Mouse (Mus musculus) lung, adult 2 months (tissue): ENCODE measurements around the gene Vrk3. TPM values are rescaled to one million over a fixed set of nuclear protein-coding genes. Genes with fewer than 3 reads are reported as not detected.

ENCODE experiments used
- DNase-seq: peaks from one replicate; pipeline ENCODE4 v3.0.0; 2022
- H3K4me1 ChIP-seq: fragments of 200-500 bp; 2 replicates; pipeline ENCODE4 v1.6.1; 2011; ENCODE audit warnings: low read length; ENCODE audit not compliant: control insufficient read depth, insufficient read depth
- H3K4me3 ChIP-seq: fragments of 200-500 bp; replicated peaks from 2 replicates; pipeline ENCODE3; 2011; ENCODE audit warnings: low read depth, mild to moderate bottlenecking, control low read depth, low read length; ENCODE audit errors: extremely low read depth
- CTCF ChIP-seq: fragments of 200-500 bp; IDR thresholded peaks from 2 replicates; pipeline ENCODE4 v1.5.1; 2011; ENCODE audit warnings: mild to moderate bottlenecking, low read length, control low read depth; ENCODE audit not compliant: insufficient read depth
- POLR2A ChIP-seq: fragments of 200-500 bp; IDR thresholded peaks from 2 replicates; pipeline ENCODE4 v1.6.1; 2011; ENCODE audit warnings: low read depth, mild to moderate bottlenecking, control low read depth, low read length, borderline replicate concordance; ENCODE audit errors: extremely low read depth
- WGBS: fragments of 180-500 bp; shearing (Covaris S2); methylation state at CpG from one replicate; pipeline ENCODE4 v1.1.7; 2018; 5-methylcytosine and 5-hydroxymethylcytosine counted together
- polyA plus RNA-seq: library from polyadenylated mRNA; depleted of rRNA; stranded (reverse); fragments of >200 nt; gene quantifications from 2 replicates; pipeline ENCODE4 v1.2.3, GENCODE M21; 2012

Gene Vrk3
- polyA plus RNA-seq, 1 experiment = 51.9 TPM

- Histone ChIP-seq H3K4me1 (no peaks in the 10 kb centered on the region), H3K4me3 (no peak overlapping the region)
- TF ChIP-seq CTCF (no peak), POLR2A (no peak)
- 70% methylated on average over 2 of the region's 2 CpGs for WGBS
- no peak for DNase-seq
Measured at GRCm38 (mm10) chr7:44808927-44809326, 60.7 kb downstream of the Vrk3 start.

DNA sequence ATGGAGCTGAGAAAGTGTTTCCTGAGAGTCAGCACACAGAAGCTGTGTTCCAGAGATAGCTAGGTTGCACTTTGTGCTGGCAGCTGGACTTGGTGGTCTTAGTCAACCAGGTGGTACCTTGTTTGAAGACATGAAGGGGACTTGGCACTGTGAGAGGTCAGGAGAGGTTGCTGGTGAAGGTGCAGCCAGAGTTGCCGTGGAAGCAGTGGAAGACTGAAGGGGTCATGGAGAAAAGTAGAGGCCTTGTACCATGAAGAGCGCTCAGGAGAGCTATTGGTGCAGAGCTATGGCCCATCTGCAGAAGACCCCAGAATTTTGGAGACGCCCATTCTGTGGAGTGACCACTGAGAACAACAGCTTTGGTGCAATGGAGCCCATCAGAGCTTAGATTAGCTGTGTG lies 61.3 kb downstream of the Vrk3 start:
- Histone ChIP-seq H3K4me3 (no peak overlapping the region), H3K4me1 (no peaks in the 10 kb centered on the region)
- no peak for TF ChIP-seq CTCF
- TF ChIP-seq POLR2A = no peak
- 87% methylated on average over 3 of the region's 3 CpGs for WGBS
- DNase-seq = no peak

GRCm38 (mm10) chr7:44810365-44810764 lies 62.2 kb downstream of the Vrk3 start:
- Histone ChIP-seq H3K4me1 (peaks cover 3% of the 10 kb centered on the region; the same call in 1 of the 2 replicates), H3K4me3 (no peak overlapping the region)
- WGBS = 75% methylated on average over 4 of the region's 4 CpGs
- DNase-seq = no peak
- TF ChIP-seq POLR2A = no peak
- no peak for TF ChIP-seq CTCF

- Histone ChIP-seq H3K4me1 (peaks cover 3% of the 10 kb centered on the region; the same call in 1 of the 2 replicates), H3K4me3 (no peak overlapping the region)
- WGBS = 86% methylated on average over 7 of the region's 7 CpGs
- DNase-seq = no peak
- TF ChIP-seq POLR2A (no peak), CTCF (no peak)
Measured at GRCm38 (mm10) chr7:44810819-44811557, 62.8 kb downstream of the Vrk3 start.

DNA sequence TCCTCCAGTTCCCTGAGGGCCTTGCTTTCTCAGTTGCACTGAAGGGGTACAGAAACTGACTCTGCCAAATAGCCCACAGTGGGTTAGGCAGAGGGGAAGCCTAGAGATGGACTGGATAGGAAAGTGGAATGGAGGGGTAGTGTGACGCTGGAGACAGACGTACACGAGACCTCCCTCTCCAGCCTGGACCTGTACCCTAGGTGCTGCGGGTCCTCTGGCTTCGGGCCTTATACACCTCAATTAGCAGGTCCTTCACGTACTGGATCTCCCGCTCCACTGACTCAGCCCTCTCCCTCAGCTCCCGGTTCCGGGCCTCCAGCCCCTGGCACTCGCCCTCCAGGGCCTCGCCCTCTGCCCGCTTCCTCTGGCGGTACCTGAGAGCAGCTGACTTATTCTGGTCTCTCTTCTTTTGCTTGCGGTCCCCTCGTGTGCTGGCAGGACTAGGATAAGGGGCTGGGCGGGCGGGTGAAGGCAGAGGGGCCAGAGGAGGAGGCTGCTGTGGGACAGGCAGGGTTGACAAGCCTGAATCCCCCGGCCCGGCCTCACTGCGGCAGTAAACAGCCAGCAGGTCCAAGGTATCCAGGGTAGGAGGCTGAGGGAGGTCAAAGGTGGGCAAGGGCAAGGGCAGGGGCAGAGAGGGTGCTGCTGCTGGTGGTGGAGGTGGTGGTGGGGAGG lies 64.6 kb downstream of the Vrk3 start:
- Histone ChIP-seq H3K4me3 (no peak overlapping the region), H3K4me1 (peaks cover 9% of the 10 kb centered on the region)
- no peak for DNase-seq
- 87% methylated on average over 20 of the region's 20 CpGs for WGBS
- TF ChIP-seq CTCF (no peak), POLR2A (no peak)

GRCm38 (mm10) chr7:44813985-44814384 lies 65.8 kb downstream of the Vrk3 start:
- 88% methylated on average over 3 of the region's 3 CpGs for WGBS

GRCm38 (mm10) chr7:44814423-44814822 lies 66.2 kb downstream of the Vrk3 start:
- WGBS = 88% methylated on average over 4 of the region's 4 CpGs
- no peak for DNase-seq
- Histone ChIP-seq H3K4me1 (peaks cover 12% of the 10 kb centered on the region), H3K4me3 (no peak overlapping the region)
- no peak for TF ChIP-seq POLR2A
- TF ChIP-seq CTCF = no peak

More at GRCm38 (mm10) chr7:44813985-44814384, 65.8 kb downstream of the Vrk3 start:
- no peak for DNase-seq
- Histone ChIP-seq H3K4me3 (no peak overlapping the region), H3K4me1 (peaks cover 12% of the 10 kb centered on the region)
- TF ChIP-seq POLR2A (no peak), CTCF (no peak)

- TF ChIP-seq CTCF (no peak), POLR2A (no peak)
- WGBS = 35% methylated on average over 14 of the region's 14 CpGs
- Histone ChIP-seq H3K4me1 (peaks cover 15% of the 10 kb centered on the region), H3K4me3 (peak overlapping the region; percentile 89)
- DNase-seq = no peak
Measured at GRCm38 (mm10) chr7:44814952-44815553, 66.8 kb downstream of the Vrk3 start.

GRCm38 (mm10) chr7:44815721-44816469 lies 67.7 kb downstream of the Vrk3 start, which contains the start of the genes Nup62 and Il4i1:
TSS of gene Nup62 (plus strand) at chr7:44816088.
TSS of gene Il4i1 (plus strand) at chr7:44816387.
- peak; percentile 98 for DNase-seq
- TF ChIP-seq POLR2A = peak; percentile 84; the same call in 1 of the 2 replicates
- TF ChIP-seq CTCF = no peak
- Histone ChIP-seq H3K4me1 (peaks cover 18% of the 10 kb centered on the region), H3K4me3 (peak within 1 kb of the TSS; percentile 89)
- WGBS = under 1% methylated on average over 62 of the region's 62 CpGs
